Mouse (Mus musculus) myocyte (in vitro differentiated cells): ENCODE data around the gene Snx30. TPM values are rescaled to one million over a fixed set of nuclear protein-coding genes. Genes with fewer than 3 reads are reported as not detected.
A peak's percentile ranks its signal among the peaks of the same experiment; 100 is the strongest.
"Not testable (repeated sequence)": the region's sequence is repeated elsewhere in the genome, so short reads cannot be mapped to it uniquely, and the experiment has no call there.

ENCODE experiments used
- H3K27me3 ChIP-seq: one replicate; pipeline ENCODE4 v1.6.1; 2011; ENCODE audit not compliant: control insufficient read depth, insufficient read depth, insufficient read length
- H3K36me3 ChIP-seq: one replicate; pipeline ENCODE4 v1.6.1; 2011; ENCODE audit not compliant: control insufficient read depth, insufficient read depth
- H3K4me2 ChIP-seq: one replicate; pipeline ENCODE4 v1.6.1; 2011; ENCODE audit warnings: low read depth, control low read depth
- H3K4me3 ChIP-seq: one replicate; pipeline ENCODE4 v1.5.1; 2011; ENCODE audit warnings: mild to moderate bottlenecking, control low read depth, moderate library complexity
- H3K79me2 ChIP-seq: one replicate; pipeline ENCODE4 v1.6.1; 2011; ENCODE audit not compliant: control insufficient read depth, insufficient read depth
- H3ac ChIP-seq: one replicate; pipeline ENCODE4 v1.6.1; 2011; ENCODE audit not compliant: control insufficient read depth, insufficient read length
- CEBPB ChIP-seq: IDR thresholded peaks from 2 replicates; pipeline ENCODE4 v1.6.1; 2011; ENCODE audit warnings: mild to moderate bottlenecking, moderate library complexity; ENCODE audit not compliant: poor library complexity, insufficient read depth, severe bottlenecking
- E2F4 ChIP-seq: IDR thresholded peaks from one replicate; pipeline ENCODE4 v1.6.1; 2011; ENCODE audit warnings: mild to moderate bottlenecking, control low read depth, moderate library complexity; ENCODE audit not compliant: insufficient read depth
- MAX ChIP-seq: IDR thresholded peaks from one replicate; pipeline ENCODE4 v1.6.1; 2011; ENCODE audit warnings: low read depth, mild to moderate bottlenecking, control low read depth
- MYOD1 ChIP-seq, 3 experiments: IDR thresholded peaks; one replicate each; pipeline ENCODE4 v1.6.1; 2011; ENCODE audit warnings: control low read depth in 2 of 3, low read depth in 2 of 3, mild to moderate bottlenecking in 2 of 3, moderate library complexity in 1 of 3; ENCODE audit not compliant: insufficient read length in 2 of 3, control insufficient read depth in 1 of 3
- MYOG ChIP-seq, 3 experiments: IDR thresholded peaks; one replicate each; pipeline ENCODE4 v1.6.1; 2011; ENCODE audit warnings: control low read depth in 2 of 3, low read depth in 2 of 3, mild to moderate bottlenecking in 2 of 3; ENCODE audit not compliant: insufficient read length in 2 of 3, control insufficient read depth in 1 of 3, insufficient read depth in 1 of 3
- POLR2A ChIP-seq: IDR thresholded peaks from one replicate; pipeline ENCODE4 v1.6.1; 2011; ENCODE audit warnings: low read depth, mild to moderate bottlenecking, control low read depth, moderate library complexity; ENCODE audit not compliant: insufficient read length
- POLR2AphosphoS2 ChIP-seq: IDR thresholded peaks from one replicate; pipeline ENCODE4 v1.6.1; 2011; ENCODE audit warnings: low read depth, control low read depth; ENCODE audit not compliant: insufficient read length
- REST ChIP-seq: IDR thresholded peaks from one replicate; pipeline ENCODE4 v1.6.1; 2011; ENCODE audit warnings: mild to moderate bottlenecking, control low read depth, moderate library complexity; ENCODE audit not compliant: insufficient read depth, insufficient read length
- SRF ChIP-seq: IDR thresholded peaks from one replicate; pipeline ENCODE4 v1.6.1; 2011; ENCODE audit warnings: low read depth; ENCODE audit not compliant: control insufficient read depth, insufficient read length
- TCF12 ChIP-seq: IDR thresholded peaks from one replicate; pipeline ENCODE4 v1.6.1; 2011; ENCODE audit warnings: mild to moderate bottlenecking, control low read depth; ENCODE audit not compliant: poor library complexity, insufficient read depth, severe bottlenecking
- TCF3 ChIP-seq: IDR thresholded peaks from one replicate; pipeline ENCODE4 v1.6.1; 2011; ENCODE audit warnings: low read depth, control low read depth; ENCODE audit not compliant: insufficient read length
- USF1 ChIP-seq: IDR thresholded peaks from one replicate; pipeline ENCODE4 v1.6.1; 2011; ENCODE audit warnings: low read depth, mild to moderate bottlenecking, control low read depth, moderate library complexity
- polyA plus RNA-seq: library from polyadenylated mRNA; unstranded; fragments of >200 nt; fragmentation: generic; extraction: Trizol; gene quantifications from one replicate; pipeline ENCODE4 v1.2.1, GENCODE M21; 2012; ENCODE audit warnings: missing spikeins

Snx30 gene
- polyA plus RNA-seq, 1 experiment = 2.6 TPM

- Histone ChIP-seq H3K27me3 (peaks cover 4% of the 10 kb centered on the region), H3ac (peak overlapping the region; percentile 71), H3K4me3 (peak overlapping the region; percentile 83), H3K36me3 (no peaks in the 10 kb centered on the region), H3K79me2 (peaks cover 45% of the 10 kb centered on the region), H3K4me2 (peak overlapping the region; percentile 73)
- no peak for TF ChIP-seq MAX
- no peak for TF ChIP-seq USF1
- TF ChIP-seq TCF12 = no peak
- peak; percentile 71 for TF ChIP-seq POLR2A
- no peak for TF ChIP-seq REST
- no peak for TF ChIP-seq CEBPB
- peak; percentile 81 for TF ChIP-seq E2F4
- TF ChIP-seq POLR2AphosphoS2 = peak; percentile 57
- TF ChIP-seq SRF = no peak
- no peak for TF ChIP-seq TCF3
These were observed 21.9 kb upstream of the Snx30 start for GRCm38 (mm10) chr4:59783685-59784279.

- no peak overlapping the region for H3K4me3 ChIP-seq
- no peak overlapping the region for H3ac ChIP-seq
- H3K79me2 ChIP-seq = peaks cover 30% of the 10 kb centered on the region
- TF ChIP-seq MYOD1 (IDR thresholded peaks at IDR 0.05; ENCODE audit: control insufficient read depth in 1 of 3, insufficient read length in 2 of 3, low read depth in 2 of 3) (no peak), MYOG (IDR thresholded peaks at IDR 0.05; ENCODE audit: control insufficient read depth in 1 of 3, insufficient read depth in 1 of 3, insufficient read length in 2 of 3, low read depth in 2 of 3) (no peak), POLR2AphosphoS2 (no peak), POLR2A (no peak), MAX (no peak), REST (no peak), TCF12 (no peak), USF1 (no peak), E2F4 (no peak), SRF (no peak), TCF3 (no peak)
- no peak overlapping the region for H3K4me2 ChIP-seq
- H3K27me3 ChIP-seq = peaks cover 4% of the 10 kb centered on the region
- H3K36me3 ChIP-seq = no peaks in the 10 kb centered on the region
These were observed 20.2 kb upstream of the Snx30 start for GRCm38 (mm10) chr4:59785412-59785811.

GRCm38 (mm10) chr4:59786661-59787060, 19.0 kb upstream of the Snx30 start:
- no peak overlapping the region for H3K4me2 ChIP-seq
- H3K79me2 ChIP-seq = peaks cover 17% of the 10 kb centered on the region
- TF ChIP-seq SRF (peak; percentile 34), TCF12 (no peak)
- H3K27me3 ChIP-seq = peaks cover 9% of the 10 kb centered on the region
- no peak overlapping the region for H3K4me3 ChIP-seq
- H3K36me3 ChIP-seq = no peaks in the 10 kb centered on the region
- H3ac ChIP-seq = no peak overlapping the region

- TF ChIP-seq REST (no peak), POLR2A (no peak), MYOG (IDR thresholded peaks at IDR 0.05; ENCODE audit: control insufficient read depth in 1 of 3, insufficient read depth in 1 of 3, insufficient read length in 2 of 3, low read depth in 2 of 3) (no peak), TCF3 (no peak), MYOD1 (IDR thresholded peaks at IDR 0.05; ENCODE audit: control insufficient read depth in 1 of 3, insufficient read length in 2 of 3, low read depth in 2 of 3) (no peak), MAX (no peak), TCF12 (no peak), SRF (no peak), E2F4 (no peak), POLR2AphosphoS2 (no peak), CEBPB (no peak), USF1 (no peak)
These were observed 18.5 kb upstream of the Snx30 start for GRCm38 (mm10) chr4:59787126-59787525.

GRCm38 (mm10) chr4:59789015-59789414, 16.6 kb upstream of the Snx30 start:
- H3K4me2 ChIP-seq = no peak overlapping the region
- no peak overlapping the region for H3ac ChIP-seq
- TF ChIP-seq MYOG (IDR thresholded peaks at IDR 0.05; ENCODE audit: control insufficient read depth in 1 of 3, insufficient read depth in 1 of 3, insufficient read length in 2 of 3, low read depth in 2 of 3) (no peak), MYOD1 (IDR thresholded peaks at IDR 0.05; ENCODE audit: control insufficient read depth in 1 of 3, insufficient read length in 2 of 3, low read depth in 2 of 3) (no peak), TCF3 (no peak), TCF12 (no peak), SRF (no peak), USF1 (no peak), REST (no peak)
- H3K27me3 ChIP-seq = peaks cover 13% of the 10 kb centered on the region
- no peaks in the 10 kb centered on the region for H3K36me3 ChIP-seq
- no peaks in the 10 kb centered on the region for H3K79me2 ChIP-seq
- no peak overlapping the region for H3K4me3 ChIP-seq

More at GRCm38 (mm10) chr4:59787126-59787525, 18.5 kb upstream of the Snx30 start:
- peaks cover 13% of the 10 kb centered on the region for H3K27me3 ChIP-seq
- H3K4me3 ChIP-seq = no peak overlapping the region
- H3K36me3 ChIP-seq = no peaks in the 10 kb centered on the region
- peaks cover 13% of the 10 kb centered on the region for H3K79me2 ChIP-seq
- no peak overlapping the region for H3ac ChIP-seq
- H3K4me2 ChIP-seq = no peak overlapping the region

GRCm38 (mm10) chr4:59793626-59794025, 12.0 kb upstream of the Snx30 start:
- not testable (repeated sequence) for H3K79me2 ChIP-seq, H3K27me3 ChIP-seq, H3K4me2 ChIP-seq, H3K36me3 ChIP-seq, H3K4me3 ChIP-seq, H3ac ChIP-seq
